In the genomic region with DNA sequence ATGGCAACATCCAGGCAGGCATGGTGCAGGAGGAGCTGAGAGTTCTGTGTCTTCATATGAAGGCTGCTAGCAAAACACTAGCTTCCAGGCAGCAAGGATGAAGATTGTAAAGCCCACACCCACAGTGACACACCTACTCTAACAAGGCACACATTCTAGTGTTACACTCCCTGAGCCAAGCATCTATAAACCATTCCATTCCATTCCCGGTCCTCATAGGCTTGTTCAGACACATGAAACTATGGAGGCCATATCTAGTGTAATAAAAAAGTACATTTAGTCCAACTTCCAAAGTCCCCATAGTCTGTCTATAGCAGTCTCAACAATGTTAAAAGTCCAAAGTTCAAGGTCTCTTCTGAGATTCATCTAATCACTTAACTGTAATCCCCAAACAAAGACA, we compare ENCODE assay signal across 20 mouse cellular contexts.
"Had no signal": no experiment of that assay in that cellular context is flagged by ENCODE, and none has a peak within 500 bp of the region (broad histone marks: within the 10 kb centered on the region; RNA-seq: fewer than 3 reads in every experiment).

No protein-coding gene starts in this region.

- H3K4me3 ChIP-seq: heart, embryonic 10.5 days; heart, embryonic 12.5 days; hindbrain, embryonic 10.5 days; hindbrain, embryonic 12.5 days; layer of hippocampus, adult 2 months; left cerebral cortex, adult 2 months had no signal

- ATAC-seq: forebrain, postnatal 0 days; hindbrain, embryonic 16.5 days had no signal

- H3K9ac ChIP-seq: forebrain, postnatal 0 days; heart, embryonic 12.5 days; hindbrain, embryonic 12.5 days; hindbrain, embryonic 14.5 days; liver, embryonic 14.5 days had no signal

- H3K9me3 ChIP-seq: heart, embryonic 10.5 days; heart, embryonic 12.5 days; hindbrain, embryonic 10.5 days; hindbrain, embryonic 12.5 days had no signal

- H3K27me3 ChIP-seq: heart, embryonic 12.5 days; hindbrain, embryonic 12.5 days had no signal

- DNase-seq: forebrain, postnatal 0 days; gastrocnemius, postnatal 25 days; heart, adult 18-20 months; heart, postnatal 10 days; heart, postnatal 4 days; kidney, adult 18-20 months; kidney, adult 8-10 months; kidney, postnatal 14 days; kidney, postnatal 36 days; liver had no signal

- H3K27ac ChIP-seq: heart, embryonic 10.5 days; hindbrain, embryonic 10.5 days; hindbrain, embryonic 12.5 days; hindbrain, embryonic 14.5 days; layer of hippocampus, adult 2 months; left cerebral cortex, adult 2 months; liver, embryonic 14.5 days had no signal

- H3K4me1 ChIP-seq: heart, embryonic 10.5 days; heart, embryonic 12.5 days; hindbrain, embryonic 10.5 days; hindbrain, embryonic 12.5 days had no signal

- H3K4me2 ChIP-seq: heart, embryonic 12.5 days; hindbrain, embryonic 12.5 days; hindbrain, embryonic 14.5 days; liver, embryonic 11.5 days had no signal

- H3K36me3 ChIP-seq: heart, embryonic 10.5 days; heart, embryonic 12.5 days; hindbrain, embryonic 10.5 days; hindbrain, embryonic 12.5 days had no signal
